Mouse (Mus musculus): ENCODE results near the gene Pik3ap1. TPM values are rescaled to one million over a fixed set of nuclear protein-coding genes. Genes with fewer than 3 reads are reported as not detected.

Pik3ap1 gene
- polyA plus RNA-seq, 1 experiment from 2014 or later = 1.3 TPM

DNA sequence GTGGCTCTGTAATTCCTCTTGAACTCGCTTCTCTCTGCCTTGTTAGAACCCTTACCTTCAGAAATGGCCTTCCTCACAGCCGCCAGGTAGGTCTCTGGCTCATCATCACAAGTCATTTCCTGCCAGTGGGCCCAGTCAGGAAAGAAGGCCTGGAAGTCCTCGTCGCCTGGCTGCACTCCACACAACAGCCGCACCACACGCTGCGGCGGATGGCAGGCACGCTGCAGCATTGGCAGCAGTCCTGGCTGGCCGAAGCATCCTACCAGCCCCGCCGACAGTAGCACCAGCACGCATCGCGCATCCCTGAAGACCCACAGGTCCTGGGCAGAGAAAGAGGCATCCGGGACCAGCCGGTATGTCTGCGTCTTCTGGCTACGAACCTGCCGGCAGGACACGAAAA lies 9.1 kb downstream of the Pik3ap1 start:
- H3K36me3 ChIP-seq (ENCODE audit: control insufficient read depth, insufficient read depth, low read length) = no peaks in the 10 kb centered on the region
- no peaks in the 10 kb centered on the region for H3K4me1 ChIP-seq (ENCODE audit: control insufficient read depth, insufficient read depth, low read length)
- 67% methylated on average over 21 of the region's 21 CpGs for WGBS (ENCODE audit: insufficient replicate concordance)
- no peak overlapping the region for H3K9ac ChIP-seq (ENCODE audit: low read depth, low read length)
- H3K27me3 ChIP-seq (ENCODE audit: control insufficient read depth, insufficient read depth, low read length) = no peaks in the 10 kb centered on the region
- no peak for ATAC-seq (replicated peaks; ENCODE audit: insufficient number of reproducible peaks, low FRiP score, low TSS enrichment)
- no peak overlapping the region for H3K27ac ChIP-seq (ENCODE audit: low read depth, low read length)
- H3K9me3 ChIP-seq (replicated peaks; ENCODE audit: control insufficient read depth, low read length) = no peaks in the 10 kb centered on the region
- no peak overlapping the region for H3K4me2 ChIP-seq
- no peak overlapping the region for H3K4me3 ChIP-seq (ENCODE audit: low read depth, low read length)

DNA sequence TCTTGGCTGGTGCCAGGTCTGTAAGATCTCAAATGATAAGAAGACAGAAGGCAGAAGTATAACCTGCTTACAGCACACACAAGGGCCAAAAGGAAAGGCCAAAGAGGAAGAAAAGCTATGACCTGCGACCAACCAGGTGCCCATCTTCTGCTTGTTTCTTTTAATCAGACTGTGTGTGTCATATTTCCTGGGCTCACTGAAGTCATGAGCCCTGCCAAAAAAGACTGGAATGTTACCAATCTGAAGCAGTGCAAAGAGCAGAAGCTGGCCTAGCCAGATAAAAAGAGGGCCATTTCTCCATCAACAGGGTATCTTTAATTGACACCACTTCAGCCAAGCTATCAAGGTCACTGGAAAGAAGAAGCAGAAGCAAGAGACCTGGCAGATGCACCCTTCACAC lies 9.8 kb downstream of the Pik3ap1 start:
- H3K4me2 ChIP-seq = no peak overlapping the region
- H3K27me3 ChIP-seq (ENCODE audit: control insufficient read depth, insufficient read depth, low read length) = no peaks in the 10 kb centered on the region
- H3K9ac ChIP-seq (ENCODE audit: low read depth, low read length) = no peak overlapping the region
- ATAC-seq (replicated peaks; ENCODE audit: insufficient number of reproducible peaks, low FRiP score, low TSS enrichment) = no peak
- no peaks in the 10 kb centered on the region for H3K36me3 ChIP-seq (ENCODE audit: control insufficient read depth, insufficient read depth, low read length)
- no peak overlapping the region for H3K4me3 ChIP-seq (ENCODE audit: low read depth, low read length)
- WGBS (ENCODE audit: insufficient replicate concordance) = 89% methylated on average over 1 of the region's 1 CpGs
- no peaks in the 10 kb centered on the region for H3K4me1 ChIP-seq (ENCODE audit: control insufficient read depth, insufficient read depth, low read length)
- no peak overlapping the region for H3K27ac ChIP-seq (ENCODE audit: low read depth, low read length)
- no peaks in the 10 kb centered on the region for H3K9me3 ChIP-seq (replicated peaks; ENCODE audit: control insufficient read depth, low read length)

DNA sequence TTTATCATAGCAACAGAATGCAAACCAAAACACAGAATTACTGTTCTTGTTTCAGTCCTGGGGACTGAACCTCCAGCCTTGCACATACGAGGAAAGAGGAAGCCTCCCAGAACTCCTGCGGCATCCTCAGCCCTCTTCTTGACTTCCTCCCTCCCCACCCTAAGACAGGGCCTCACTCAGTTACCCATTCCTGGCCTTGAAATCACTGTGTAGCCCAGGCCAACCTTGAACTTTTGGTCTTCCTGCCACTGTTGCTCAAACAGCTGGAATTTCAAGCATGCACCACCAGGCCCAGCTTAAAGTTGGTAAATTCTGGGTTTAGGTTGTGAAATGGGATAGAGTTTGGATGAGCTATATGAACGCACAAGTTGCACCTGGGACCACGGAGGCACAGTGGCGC lies 10.2 kb downstream of the Pik3ap1 start:
- WGBS (ENCODE audit: insufficient replicate concordance) = 81% methylated on average over 5 of the region's 5 CpGs
- H3K9ac ChIP-seq (ENCODE audit: low read depth, low read length) = no peak overlapping the region
- no peak overlapping the region for H3K27ac ChIP-seq (ENCODE audit: low read depth, low read length)
- no peak overlapping the region for H3K4me2 ChIP-seq
- no peaks in the 10 kb centered on the region for H3K9me3 ChIP-seq (replicated peaks; ENCODE audit: control insufficient read depth, low read length)
- no peak overlapping the region for H3K4me3 ChIP-seq (ENCODE audit: low read depth, low read length)
- no peaks in the 10 kb centered on the region for H3K4me1 ChIP-seq (ENCODE audit: control insufficient read depth, insufficient read depth, low read length)
- H3K27me3 ChIP-seq (ENCODE audit: control insufficient read depth, insufficient read depth, low read length) = no peaks in the 10 kb centered on the region
- ATAC-seq (replicated peaks; ENCODE audit: insufficient number of reproducible peaks, low FRiP score, low TSS enrichment) = no peak
- no peaks in the 10 kb centered on the region for H3K36me3 ChIP-seq (ENCODE audit: control insufficient read depth, insufficient read depth, low read length)

GRCm38 (mm10) chr19:41372322-41372721 lies 12.6 kb downstream of the Pik3ap1 start:
- H3K4me3 ChIP-seq (ENCODE audit: low read depth, low read length) = no peak overlapping the region
- no peaks in the 10 kb centered on the region for H3K36me3 ChIP-seq (ENCODE audit: control insufficient read depth, insufficient read depth, low read length)
- ATAC-seq (replicated peaks; ENCODE audit: insufficient number of reproducible peaks, low FRiP score, low TSS enrichment) = no peak
- H3K9ac ChIP-seq (ENCODE audit: low read depth, low read length) = no peak overlapping the region
- no peak overlapping the region for H3K27ac ChIP-seq (ENCODE audit: low read depth, low read length)
- H3K4me2 ChIP-seq = no peak overlapping the region
- H3K27me3 ChIP-seq (ENCODE audit: control insufficient read depth, insufficient read depth, low read length) = no peaks in the 10 kb centered on the region
- no peaks in the 10 kb centered on the region for H3K4me1 ChIP-seq (ENCODE audit: control insufficient read depth, insufficient read depth, low read length)
- WGBS (ENCODE audit: insufficient replicate concordance) = 85% methylated on average over 4 of the region's 4 CpGs
- H3K9me3 ChIP-seq (replicated peaks; ENCODE audit: control insufficient read depth, low read length) = no peaks in the 10 kb centered on the region

DNA sequence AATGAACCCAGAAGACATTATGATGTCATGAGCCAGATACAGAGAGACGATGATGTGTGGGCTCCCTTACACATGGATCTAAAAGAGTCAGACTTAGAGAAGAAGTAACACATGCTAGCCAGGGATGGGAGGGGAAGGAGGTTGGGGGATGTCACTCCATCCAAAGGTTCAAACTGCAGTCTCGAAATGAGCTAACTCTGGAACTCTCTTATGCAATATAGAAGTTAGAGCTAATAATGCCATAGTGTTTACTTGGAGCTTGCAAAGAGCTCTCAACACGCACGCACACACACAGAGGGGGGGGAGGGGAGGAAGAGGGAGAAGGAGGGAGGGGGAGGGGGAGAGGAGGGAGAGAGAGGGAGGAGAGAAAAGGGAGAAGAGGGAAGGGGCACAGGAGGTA lies 13.5 kb downstream of the Pik3ap1 start:
- WGBS (ENCODE audit: insufficient replicate concordance) = 78% methylated on average over 4 of the region's 4 CpGs

DNA sequence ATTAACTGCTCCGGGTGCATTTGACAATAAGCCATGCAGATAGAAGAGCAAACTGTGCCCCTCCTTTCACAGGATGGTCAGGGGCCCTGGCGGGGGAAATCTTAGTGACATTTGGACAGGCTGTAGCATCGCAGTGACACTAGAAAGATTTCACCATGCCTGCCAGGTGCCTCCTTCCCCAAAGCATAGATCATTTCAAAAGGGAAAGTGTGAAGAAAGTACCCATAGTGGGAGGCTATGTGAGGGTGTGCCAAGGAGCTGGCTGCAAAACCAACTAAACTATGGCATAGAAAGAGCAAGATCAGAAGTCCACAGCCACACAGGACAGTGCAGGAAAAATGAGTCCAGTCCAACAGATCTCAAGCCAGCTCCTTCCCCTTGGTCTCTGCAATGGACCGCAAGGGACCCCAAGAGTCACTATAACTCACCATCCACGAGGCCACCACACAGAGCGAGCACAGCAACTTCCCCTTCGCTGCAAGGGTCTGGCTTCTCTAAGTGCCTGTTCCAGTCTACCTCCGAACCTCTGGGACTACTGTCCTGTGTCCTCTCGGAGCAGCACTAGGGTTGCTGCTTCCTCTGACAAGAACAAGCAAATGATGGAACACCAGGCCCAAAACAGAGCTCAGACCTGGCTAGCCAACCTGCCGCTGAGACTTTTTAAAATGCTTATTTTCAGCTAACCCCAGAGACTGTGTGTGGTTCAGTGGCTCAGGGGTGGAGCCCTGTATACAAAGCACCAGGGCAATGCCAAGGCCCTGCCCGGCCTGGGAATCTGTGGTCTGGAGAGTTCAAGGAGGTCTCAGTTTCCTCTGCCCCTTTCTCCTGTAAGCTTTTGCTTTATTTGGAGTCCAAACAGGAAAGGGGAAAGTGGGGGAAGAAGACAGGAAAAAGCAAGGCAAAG lies 15.1 kb downstream of the Pik3ap1 start:
- ATAC-seq (replicated peaks; ENCODE audit: insufficient number of reproducible peaks, low FRiP score, low TSS enrichment) = no peak
- Histone ChIP-seq H3K4me1 (ENCODE audit: control insufficient read depth, insufficient read depth, low read length) (no peaks in the 10 kb centered on the region), H3K36me3 (ENCODE audit: control insufficient read depth, insufficient read depth, low read length) (no peaks in the 10 kb centered on the region), H3K4me3 (ENCODE audit: low read depth, low read length) (no peak overlapping the region), H3K27ac (ENCODE audit: low read depth, low read length) (no peak overlapping the region), H3K9ac (ENCODE audit: low read depth, low read length) (no peak overlapping the region), H3K9me3 (replicated peaks; ENCODE audit: control insufficient read depth, low read length) (no peaks in the 10 kb centered on the region), H3K27me3 (ENCODE audit: control insufficient read depth, insufficient read depth, low read length) (no peaks in the 10 kb centered on the region), H3K4me2 (no peak overlapping the region)
- WGBS (ENCODE audit: insufficient replicate concordance) = 73% methylated on average over 11 of the region's 11 CpGs

More for the DNA sequence above, 13.5 kb downstream of the Pik3ap1 start:
- Histone ChIP-seq H3K27ac (ENCODE audit: low read depth, low read length) (no peak overlapping the region), H3K9me3 (replicated peaks; ENCODE audit: control insufficient read depth, low read length) (no peaks in the 10 kb centered on the region), H3K4me1 (ENCODE audit: control insufficient read depth, insufficient read depth, low read length) (no peaks in the 10 kb centered on the region), H3K36me3 (ENCODE audit: control insufficient read depth, insufficient read depth, low read length) (no peaks in the 10 kb centered on the region), H3K4me3 (ENCODE audit: low read depth, low read length) (no peak overlapping the region), H3K4me2 (no peak overlapping the region), H3K27me3 (ENCODE audit: control insufficient read depth, insufficient read depth, low read length) (no peaks in the 10 kb centered on the region), H3K9ac (ENCODE audit: low read depth, low read length) (no peak overlapping the region)
- no peak for ATAC-seq (replicated peaks; ENCODE audit: insufficient number of reproducible peaks, low FRiP score, low TSS enrichment)

- Histone ChIP-seq H3K9me3 (replicated peaks; ENCODE audit: control insufficient read depth, low read length) (no peaks in the 10 kb centered on the region), H3K4me2 (no peak overlapping the region), H3K27me3 (ENCODE audit: control insufficient read depth, insufficient read depth, low read length) (no peaks in the 10 kb centered on the region), H3K4me1 (ENCODE audit: control insufficient read depth, insufficient read depth, low read length) (no peaks in the 10 kb centered on the region), H3K9ac (ENCODE audit: low read depth, low read length) (no peak overlapping the region), H3K36me3 (ENCODE audit: control insufficient read depth, insufficient read depth, low read length) (no peaks in the 10 kb centered on the region), H3K27ac (ENCODE audit: low read depth, low read length) (no peak overlapping the region), H3K4me3 (ENCODE audit: low read depth, low read length) (no peak overlapping the region)
- WGBS (ENCODE audit: insufficient replicate concordance) = 38% methylated on average over 9 of the region's 9 CpGs
- ATAC-seq (replicated peaks; ENCODE audit: insufficient number of reproducible peaks, low FRiP score, low TSS enrichment) = no peak
Measured at GRCm38 (mm10) chr19:41366854-41367517, 17.9 kb downstream of the Pik3ap1 start.

DNA sequence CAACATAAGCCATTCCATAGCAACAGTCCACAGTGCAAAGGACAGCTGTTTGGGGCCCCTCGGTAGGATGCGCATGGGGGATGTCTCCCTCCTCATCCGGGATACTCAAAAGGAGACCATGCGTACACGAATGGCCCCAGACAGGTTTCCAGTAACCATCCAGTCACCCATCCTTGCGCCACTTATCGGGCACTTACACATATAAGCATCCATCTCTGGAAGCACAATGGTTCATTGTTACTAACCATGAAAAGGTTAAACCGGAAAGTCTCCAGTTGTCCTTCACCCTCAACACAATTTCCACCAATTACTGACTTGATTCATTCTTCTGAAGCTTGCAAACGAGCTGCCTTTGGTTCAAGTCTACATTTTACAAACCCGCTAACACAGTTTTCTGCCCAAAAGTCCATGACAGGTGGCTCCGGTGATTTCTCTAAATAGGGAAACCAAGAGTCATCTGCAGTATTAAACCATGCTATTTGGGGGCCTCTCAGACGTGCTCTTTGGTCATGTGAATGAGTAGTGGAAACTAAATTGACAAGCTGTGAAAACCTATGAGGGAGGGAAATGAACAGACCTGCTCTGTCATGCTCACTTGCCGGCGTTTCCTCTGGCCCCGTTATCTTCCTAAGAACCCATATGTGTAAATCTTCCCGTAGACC lies 18.6 kb downstream of the Pik3ap1 start:
- no peak overlapping the region for H3K9ac ChIP-seq (ENCODE audit: low read depth, low read length)
- ATAC-seq (replicated peaks; ENCODE audit: insufficient number of reproducible peaks, low FRiP score, low TSS enrichment) = no peak
- no peaks in the 10 kb centered on the region for H3K9me3 ChIP-seq (replicated peaks; ENCODE audit: control insufficient read depth, low read length)
- no peaks in the 10 kb centered on the region for H3K4me1 ChIP-seq (ENCODE audit: control insufficient read depth, insufficient read depth, low read length)
- no peaks in the 10 kb centered on the region for H3K27me3 ChIP-seq (ENCODE audit: control insufficient read depth, insufficient read depth, low read length)
- no peak overlapping the region for H3K27ac ChIP-seq (ENCODE audit: low read depth, low read length)
- WGBS (ENCODE audit: insufficient replicate concordance) = 80% methylated on average over 16 of the region's 16 CpGs
- no peak overlapping the region for H3K4me3 ChIP-seq (ENCODE audit: low read depth, low read length)
- no peak overlapping the region for H3K4me2 ChIP-seq
- no peaks in the 10 kb centered on the region for H3K36me3 ChIP-seq (ENCODE audit: control insufficient read depth, insufficient read depth, low read length)

Measured in heart, embryonic 11.5 days (tissue).